Mouse (Mus musculus) spleen, postnatal 10 days (tissue): ENCODE results near the gene Rab33b.

Experiments used
- DNase-seq, 2 experiments: peaks; one replicate each; pipeline ENCODE4 v3.0.0; 2021 to 2022; ENCODE audit warnings: low spot score in 2 of 2

Rab33b gene

DNA sequence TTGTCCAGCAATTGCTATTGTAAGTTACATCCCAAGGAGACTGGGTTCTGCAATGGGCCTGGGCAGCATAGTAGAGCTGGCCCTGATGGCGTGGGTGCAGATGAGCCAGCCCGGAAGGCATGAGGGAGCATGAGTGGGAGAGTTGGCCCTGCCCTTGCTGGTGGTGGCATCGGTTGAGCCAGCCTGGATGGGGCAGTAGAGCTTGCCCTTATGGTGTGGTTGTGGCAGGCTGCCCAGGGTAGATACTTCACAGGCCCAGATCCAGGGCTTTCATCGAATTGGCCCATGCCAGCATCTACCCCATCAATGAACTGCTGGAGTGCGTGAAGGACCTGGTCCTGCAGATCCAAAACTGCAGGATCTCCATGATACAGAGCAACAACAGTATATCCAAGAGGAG, 28.3 kb downstream of the Rab33b start:
- DNase-seq: no peak

DNA sequence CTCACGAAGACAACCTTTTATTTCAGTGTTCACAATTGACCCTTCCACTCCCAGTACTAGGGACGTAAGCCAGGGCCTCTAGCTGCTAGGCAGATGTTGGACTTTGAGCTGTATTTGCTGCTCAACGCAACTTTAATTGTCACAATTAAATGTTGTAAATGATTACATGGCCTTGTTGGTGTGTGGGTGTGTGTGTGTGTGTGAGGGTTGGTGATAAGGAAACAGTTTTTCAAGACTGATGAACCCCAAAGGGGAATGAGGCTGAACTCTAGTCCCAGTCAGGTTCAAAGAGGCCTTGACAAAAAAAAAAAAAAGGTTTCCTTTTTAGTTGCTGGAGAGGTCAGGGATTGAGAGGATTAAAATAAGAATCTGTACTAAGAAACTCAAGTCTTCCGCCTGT, 33.7 kb downstream of the Rab33b start:
- no peak for DNase-seq

DNA sequence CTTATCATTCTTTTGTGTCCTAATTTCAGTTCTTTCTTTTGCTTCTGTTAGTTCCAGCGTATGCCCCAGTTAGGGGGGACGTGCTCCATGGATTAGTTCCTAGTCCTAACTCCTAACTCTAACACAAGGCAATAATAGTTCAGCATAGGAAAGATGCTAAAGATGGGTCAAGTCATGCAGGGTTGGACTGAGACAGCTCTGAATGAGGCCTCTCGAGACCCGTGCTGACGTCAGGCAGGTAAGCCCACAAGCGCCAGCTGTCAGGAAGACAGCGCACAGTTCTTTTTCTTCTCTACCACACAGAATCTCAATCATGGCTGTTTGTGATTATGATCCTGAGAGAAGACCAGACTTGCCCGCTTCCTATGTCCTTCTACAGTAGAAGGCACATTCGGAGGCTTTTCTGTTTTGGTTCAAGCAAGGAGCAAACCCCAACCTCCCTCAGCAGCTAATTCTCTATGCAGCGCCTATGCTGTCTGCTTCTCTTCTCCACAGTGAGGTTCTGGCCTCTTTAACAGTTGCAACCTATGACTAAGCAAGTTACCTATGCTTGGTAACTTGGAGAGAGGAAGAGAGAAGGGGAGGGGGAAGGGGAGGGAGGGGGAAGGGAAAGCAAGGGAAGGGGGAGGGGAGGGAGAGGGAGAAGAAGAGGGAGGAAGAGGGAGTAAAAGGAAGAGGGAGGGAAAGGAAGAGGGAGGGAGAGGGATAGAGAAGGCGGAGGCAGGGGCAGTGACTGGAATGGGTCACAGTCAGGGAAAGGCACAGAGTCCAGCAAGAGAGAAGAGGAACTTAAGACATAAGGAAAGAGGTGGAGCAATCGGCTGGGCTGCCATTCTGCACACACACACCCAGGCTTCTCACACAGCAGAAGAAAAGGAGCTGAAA, 34.4 kb downstream of the Rab33b start:
- DNase-seq: no peak

DNA sequence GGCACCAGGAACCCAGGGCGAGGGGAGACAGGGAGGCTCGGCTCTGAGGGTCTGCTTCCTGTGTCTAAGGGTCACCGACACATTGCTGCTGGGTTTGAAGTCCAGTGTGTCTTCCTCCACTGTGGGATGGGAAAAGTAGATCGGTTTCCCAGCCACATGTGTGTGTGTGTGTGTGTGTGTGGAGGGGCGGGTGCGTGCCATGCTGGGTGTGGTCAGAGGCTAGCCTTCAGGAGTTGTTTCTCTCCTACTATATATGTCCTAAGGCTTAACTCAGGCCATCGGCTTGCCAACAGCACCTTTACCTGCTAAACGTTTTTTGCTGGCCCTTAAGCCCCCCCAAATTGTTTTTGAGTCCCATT, 35.0 kb downstream of the Rab33b start:
- DNase-seq: peak in 1 of 2 experiments; percentile 26

DNA sequence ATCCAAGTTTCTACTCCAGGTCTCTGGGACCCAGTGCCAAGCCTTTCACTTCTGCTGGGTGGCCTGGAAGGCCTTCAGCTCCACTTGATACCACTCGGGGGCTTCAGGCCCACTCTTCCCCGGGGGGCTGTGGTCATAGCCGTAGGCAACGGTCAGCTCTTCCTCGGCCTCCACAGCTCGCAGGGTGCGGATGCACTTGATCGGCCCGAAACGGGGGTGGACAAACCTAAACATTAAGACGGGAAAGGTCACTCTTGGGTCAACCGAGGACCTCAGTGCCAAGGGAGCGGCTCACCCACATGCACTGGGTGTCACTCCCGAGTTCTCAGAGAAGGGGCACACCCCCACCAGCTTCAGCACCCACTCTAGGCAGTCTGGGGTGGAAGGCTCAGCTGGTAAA, 37.5 kb downstream of the Rab33b start:
- no peak for DNase-seq

DNA sequence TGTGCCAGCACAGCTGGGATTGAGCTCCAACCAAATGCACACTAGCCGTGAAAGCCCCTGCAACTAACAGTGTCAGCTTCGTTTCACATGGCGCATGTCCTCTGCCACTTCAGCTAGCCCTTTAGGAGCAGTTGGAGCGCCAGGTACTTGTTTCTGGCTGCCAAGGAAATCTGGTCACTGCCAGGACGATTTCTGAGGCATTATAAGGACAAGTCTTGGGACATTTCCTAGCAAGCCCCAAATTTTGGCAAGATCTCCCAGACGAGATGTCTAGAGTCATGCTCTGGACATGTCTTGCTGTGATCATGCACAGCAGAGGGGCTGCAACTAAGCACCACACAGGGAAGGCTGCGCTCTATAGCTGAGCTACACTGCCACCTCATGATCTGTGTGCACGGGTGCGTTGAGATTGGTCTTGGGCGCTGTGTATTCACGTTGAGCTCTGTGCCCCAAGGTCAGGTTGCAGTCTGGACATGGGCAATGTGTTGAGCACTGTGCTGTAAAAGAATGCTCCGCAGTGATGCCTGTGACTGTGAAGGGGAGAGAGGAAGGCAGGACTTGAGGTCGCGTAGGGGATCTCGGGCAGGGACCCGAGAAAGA, 41.6 kb downstream of the Rab33b start:
- no peak for DNase-seq

DNA sequence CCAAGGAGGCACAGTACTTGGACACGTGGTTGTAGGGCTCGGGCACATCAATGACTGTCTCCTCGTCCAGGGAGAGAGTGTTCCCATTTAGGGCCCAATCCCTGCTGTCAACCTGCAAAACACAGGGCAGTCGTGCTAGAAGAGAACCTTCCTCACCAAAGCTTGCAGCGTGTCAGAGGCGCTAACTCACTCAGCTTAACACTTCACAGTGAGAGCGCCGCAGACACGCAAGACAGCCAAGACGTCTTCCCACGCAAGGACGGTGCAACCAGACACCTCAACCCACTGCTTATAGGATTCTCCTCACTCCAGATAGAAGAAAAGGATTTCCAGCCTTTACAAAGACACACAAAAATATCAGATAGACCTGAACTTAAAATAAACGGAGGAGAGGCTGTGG, 43.2 kb downstream of the Rab33b start:
- no peak for DNase-seq

DNA sequence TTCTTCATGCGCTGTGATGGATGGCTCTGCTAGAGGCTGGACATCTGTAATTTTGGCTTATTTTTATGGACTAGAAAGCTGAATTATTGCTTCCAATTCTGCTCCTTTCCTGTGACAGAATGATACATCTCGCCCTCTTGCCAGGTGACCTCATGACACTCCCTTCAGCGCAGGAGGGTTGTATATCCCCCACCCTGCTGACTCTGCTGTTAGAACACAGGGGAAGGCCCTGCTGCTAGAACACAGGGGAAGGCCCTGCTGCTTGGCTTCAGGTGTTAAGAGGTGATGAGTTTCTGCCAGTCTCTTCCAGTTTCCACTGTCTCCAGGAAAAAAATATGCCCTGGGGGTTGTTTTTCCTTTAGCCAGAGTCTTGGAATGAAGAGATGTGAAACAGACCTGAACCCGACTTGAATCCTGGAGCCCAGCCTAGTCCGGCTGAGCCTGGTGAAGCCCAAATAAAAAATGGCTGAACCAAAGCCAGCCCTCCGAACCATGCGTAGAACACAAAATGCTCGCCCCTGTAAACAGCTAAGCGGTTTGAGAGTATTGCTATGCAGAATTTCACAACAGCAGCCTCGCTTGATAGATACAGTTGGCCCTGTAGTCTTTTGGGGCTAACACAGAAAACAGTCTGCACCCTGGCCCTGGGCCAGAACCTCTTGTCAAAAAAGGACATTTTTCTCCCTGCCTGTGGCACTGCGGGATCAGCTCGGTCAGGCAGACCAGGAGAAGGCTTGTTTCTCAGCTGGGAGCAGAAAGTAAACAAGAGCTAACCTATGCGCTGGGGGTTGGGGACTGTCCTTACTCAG, 48.0 kb downstream of the Rab33b start:
- no peak for DNase-seq

DNA sequence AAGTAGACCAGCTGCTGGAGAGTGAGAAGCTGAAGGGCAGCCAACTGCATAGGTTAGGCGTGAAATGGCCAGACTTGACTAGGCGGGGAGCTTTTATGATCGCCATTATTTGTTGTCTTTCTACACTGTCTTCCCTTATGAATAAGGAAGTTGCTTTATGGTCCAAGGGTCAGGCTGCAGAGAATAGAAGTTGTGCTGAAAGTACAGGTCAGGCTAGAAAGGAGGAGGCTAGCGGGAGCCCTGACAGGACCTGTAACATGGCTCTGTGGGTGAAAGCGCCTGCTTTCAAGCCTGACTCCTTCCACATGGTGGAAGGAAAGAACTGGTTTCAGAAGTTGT, 48.5 kb downstream of the Rab33b start:
- DNase-seq: no peak

DNA sequence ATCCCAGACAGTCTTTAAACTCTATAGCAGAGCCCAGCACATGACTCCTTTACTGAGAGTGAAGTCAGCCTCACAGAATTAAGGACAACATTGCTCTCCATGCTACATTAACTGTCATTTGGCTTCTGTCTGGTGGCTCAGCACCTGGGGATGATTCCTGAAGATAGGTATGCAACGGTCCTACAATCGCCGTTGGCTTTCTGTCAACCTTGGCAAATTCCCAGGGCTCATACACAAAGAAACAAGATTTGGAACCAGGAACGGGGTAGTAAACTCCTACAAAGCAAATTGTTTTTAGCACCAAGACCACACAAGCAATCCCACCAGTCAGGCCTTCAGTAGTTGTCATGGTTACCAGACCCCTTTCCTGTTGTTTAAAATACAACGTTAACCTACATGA, 49.9 kb downstream of the Rab33b start:
- no peak for DNase-seq

DNA sequence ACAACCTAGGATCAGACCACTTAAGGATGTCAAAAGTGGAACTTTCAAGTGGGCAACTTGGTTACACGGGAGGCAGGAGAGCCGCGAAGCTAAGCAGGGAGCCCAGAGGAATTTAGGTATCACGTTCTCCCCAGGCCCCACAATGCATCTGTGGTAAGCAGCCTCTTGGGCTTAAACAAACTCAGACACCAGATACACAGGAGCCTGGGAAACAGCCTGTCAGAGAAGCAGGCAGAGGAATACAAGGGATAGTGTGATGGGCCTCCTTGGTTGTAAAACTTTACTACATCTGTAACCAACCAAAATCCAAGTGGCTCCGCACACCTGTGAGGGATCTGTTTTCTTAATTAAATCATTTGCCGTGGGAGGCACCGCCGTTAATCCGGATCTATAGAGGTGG, 50.3 kb downstream of the Rab33b start:
- no peak for DNase-seq

DNA sequence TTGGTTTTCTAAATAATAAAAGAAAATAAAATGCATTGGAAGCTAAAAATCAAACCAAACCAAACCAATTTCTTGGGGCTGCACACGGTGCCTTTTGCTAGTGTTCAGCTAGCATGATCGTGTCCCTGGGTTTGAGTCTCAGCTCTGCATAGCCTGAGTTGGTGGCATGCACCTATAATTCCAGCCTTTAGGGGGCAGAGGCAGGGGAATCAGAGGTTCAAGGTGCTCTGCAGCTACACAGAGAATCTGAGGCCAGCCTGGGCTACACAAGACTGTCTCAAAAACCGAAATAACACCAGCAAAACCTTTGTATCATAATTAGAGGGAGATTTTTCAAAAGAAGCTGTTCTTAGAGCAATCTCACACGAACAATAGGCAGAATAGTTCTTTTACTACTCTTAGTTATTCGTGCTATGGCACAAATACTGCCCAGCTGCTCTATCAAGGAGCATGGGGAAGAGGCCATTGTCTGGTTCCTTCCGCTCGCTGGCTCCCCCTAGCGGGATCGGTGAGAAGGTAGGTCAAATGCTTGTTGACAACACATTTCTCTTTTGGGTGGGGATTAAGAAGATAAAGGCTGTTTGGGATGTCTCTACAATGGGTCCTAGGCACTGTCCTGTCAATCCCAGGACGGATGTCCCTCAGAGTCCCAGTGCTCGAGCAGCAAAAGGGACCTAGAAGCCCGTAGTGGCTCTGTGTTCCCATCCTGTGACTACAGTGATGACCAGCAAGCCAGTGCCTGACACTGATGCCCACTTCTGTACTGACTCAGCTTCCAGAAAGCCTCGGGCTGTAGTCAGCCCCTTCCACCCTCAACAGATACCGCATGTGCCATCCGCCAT, 56.1 kb downstream of the Rab33b start:
- DNase-seq: peak; percentile 72 to 90

DNA sequence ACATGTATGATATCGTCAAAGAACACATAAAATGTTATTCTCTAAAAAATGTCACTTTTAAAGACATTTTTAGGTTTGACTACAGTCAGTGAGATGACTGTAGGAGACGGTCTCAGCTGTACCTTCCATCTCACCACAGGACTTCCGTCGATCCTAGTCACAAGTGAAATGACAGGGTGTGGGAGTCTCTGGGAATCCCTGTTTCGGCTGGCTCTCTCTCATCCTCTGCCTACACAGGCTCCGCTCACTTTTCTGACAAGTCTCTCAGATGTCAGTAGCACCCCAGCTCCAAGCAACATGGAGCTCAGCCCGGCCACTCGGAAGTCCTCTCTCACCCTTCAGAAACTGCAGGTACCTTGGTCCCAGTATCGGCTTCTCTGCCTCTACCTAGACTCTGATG, 56.9 kb downstream of the Rab33b start:
- no peak for DNase-seq

DNA sequence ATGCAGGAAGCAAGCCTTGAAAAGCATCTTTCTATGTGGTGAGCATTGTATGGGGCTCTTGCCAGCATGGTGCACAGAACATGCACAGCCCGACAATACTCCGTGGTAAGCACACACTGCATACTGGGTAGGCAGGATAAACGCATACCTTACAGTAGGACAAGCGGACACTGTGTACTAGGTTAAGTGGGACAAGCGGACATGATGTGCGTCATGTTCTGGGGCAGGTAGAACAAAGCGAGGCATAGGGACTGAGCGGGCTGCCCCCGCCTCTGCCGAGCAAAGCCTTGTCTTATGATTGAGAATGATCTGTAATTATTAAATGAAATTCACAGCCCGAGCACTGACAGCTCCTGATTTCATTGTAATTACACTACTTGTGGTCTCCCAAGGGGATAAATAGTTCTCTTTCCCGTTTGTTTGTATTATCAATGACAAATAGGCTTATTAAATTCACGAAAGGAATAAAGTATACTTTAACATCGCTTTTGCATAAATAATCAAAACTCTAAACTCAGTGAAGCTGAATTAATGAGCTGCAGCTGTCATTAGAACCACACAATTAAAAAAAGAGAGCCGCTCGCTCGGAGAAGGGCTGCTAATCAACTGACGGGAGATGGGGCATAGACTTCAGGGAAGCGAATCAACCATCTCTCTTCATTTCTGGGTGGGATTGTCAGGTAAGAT, 60.9 kb downstream of the Rab33b start:
- DNase-seq: no peak
